Comparison of ENCODE assay signal across 20 mouse cellular contexts in genomic region chr10:41214083-41214482, GRCm38 (mm10).
"Had no signal": no experiment of that assay in that cellular context is flagged by ENCODE, and none has a peak within 500 bp of the region (broad histone marks: within the 10 kb centered on the region; RNA-seq: fewer than 3 reads in every experiment).

No protein-coding gene starts in this region.

- DNase-seq: kidney, adult 2 months; kidney, postnatal 10 days; kidney, postnatal 36 days; left cerebral cortex, postnatal 4 days; lung, adult 2 months; lung, postnatal 14 days; right cerebral cortex, adult 18-20 months; right cerebral cortex, postnatal 14 days; spleen, adult 18-20 months; thymus, postnatal 36 days had no signal

- H3K4me3 ChIP-seq: intestine, embryonic 15.5 days; kidney, embryonic 15.5 days; limb, embryonic 12.5 days; limb, embryonic 15.5 days; midbrain, embryonic 12.5 days; midbrain, embryonic 15.5 days; neural tube, embryonic 12.5 days; neural tube, embryonic 15.5 days; stomach, embryonic 15.5 days had no signal

- H3K27me3 ChIP-seq: intestine, embryonic 15.5 days; kidney, embryonic 15.5 days; limb, embryonic 12.5 days; limb, embryonic 15.5 days; midbrain, embryonic 12.5 days; midbrain, embryonic 15.5 days; neural tube, embryonic 12.5 days; neural tube, embryonic 15.5 days; stomach, embryonic 15.5 days had no signal

- H3K36me3 ChIP-seq: intestine, embryonic 15.5 days; kidney, embryonic 15.5 days; limb, embryonic 12.5 days; limb, embryonic 15.5 days; midbrain, embryonic 12.5 days; midbrain, embryonic 15.5 days; neural tube, embryonic 12.5 days; neural tube, embryonic 15.5 days; stomach, embryonic 15.5 days had no signal

- ATAC-seq: intestine, embryonic 15.5 days; midbrain, embryonic 15.5 days had no signal

- H3K9me3 ChIP-seq: intestine, embryonic 15.5 days; kidney, embryonic 15.5 days; limb, embryonic 12.5 days; limb, embryonic 15.5 days; midbrain, embryonic 12.5 days; midbrain, embryonic 15.5 days; neural tube, embryonic 12.5 days; neural tube, embryonic 15.5 days; stomach, embryonic 15.5 days had no signal

- H3K9ac ChIP-seq: intestine, embryonic 15.5 days; kidney, embryonic 15.5 days; limb, embryonic 12.5 days; limb, embryonic 15.5 days; midbrain, embryonic 12.5 days; midbrain, embryonic 15.5 days; neural tube, embryonic 12.5 days; neural tube, embryonic 15.5 days; stomach, embryonic 15.5 days had no signal

- H3K27ac ChIP-seq: intestine, embryonic 15.5 days; kidney, embryonic 15.5 days; limb, embryonic 12.5 days; limb, embryonic 15.5 days; macrophage; midbrain, embryonic 12.5 days; midbrain, embryonic 15.5 days; neural tube, embryonic 12.5 days; neural tube, embryonic 15.5 days; stomach, embryonic 15.5 days had no signal

- H3K4me2 ChIP-seq: intestine, embryonic 15.5 days; kidney, embryonic 15.5 days; limb, embryonic 12.5 days; limb, embryonic 15.5 days; midbrain, embryonic 12.5 days; midbrain, embryonic 15.5 days; neural tube, embryonic 12.5 days; neural tube, embryonic 15.5 days; stomach, embryonic 15.5 days had no signal

- H3K4me1 ChIP-seq: intestine, embryonic 15.5 days; kidney, embryonic 15.5 days; limb, embryonic 12.5 days; limb, embryonic 15.5 days; neural tube, embryonic 12.5 days; stomach, embryonic 15.5 days had no signal
